Mouse (Mus musculus): ENCODE results near the gene Olfr1256. TPM values are rescaled to one million over a fixed set of nuclear protein-coding genes. Genes with fewer than 3 reads are reported as not detected.

The Olfr1256 gene
- polyA plus RNA-seq (2016; fragmentation: Nextera tagmentation; extraction: Ambion mirVana), result not detected in 2 replicates

- H3K27ac ChIP-seq, result no peak within 1 kb of the TSS
- WGBS, result 62% methylated on average over 2 of the region's 2 CpGs
- no peaks in the 10 kb centered on the region for H3K9me3 ChIP-seq
- H3K36me3 ChIP-seq, result no peaks in the 10 kb centered on the region
- H3K9ac ChIP-seq, result no peak within 1 kb of the TSS
- no peak for ATAC-seq (ENCODE audit: insufficient number of reproducible peaks, insufficient read depth, low FRiP score, low TSS enrichment)
- no peak within 1 kb of the TSS for H3K4me2 ChIP-seq (replicated peaks)
- H3K27me3 ChIP-seq, result no peaks in the 10 kb centered on the region
- H3K4me1 ChIP-seq, result no peaks in the 10 kb centered on the region
- no peak within 1 kb of the TSS for H3K4me3 ChIP-seq
These were observed at the start of gene Olfr1256 for GRCm38 (mm10) chr2:89841455-89841854. TSS of gene Olfr1256 (minus strand) at chr2:89841555.

GRCm38 (mm10) chr2:89878137-89878536 lies 36.8 kb upstream of the Olfr1256 start, which contains the start of gene Olfr1257:
TSS of gene Olfr1257 (plus strand) at chr2:89878437.
- no peak for ATAC-seq (ENCODE audit: insufficient number of reproducible peaks, insufficient read depth, low FRiP score, low TSS enrichment)
- H3K27ac ChIP-seq, result no peak within 1 kb of the TSS
- H3K4me1 ChIP-seq, result no peaks in the 10 kb centered on the region
- H3K4me2 ChIP-seq (replicated peaks), result no peak within 1 kb of the TSS
- WGBS, result 91% methylated on average over 1 of the region's 1 CpGs
- H3K9me3 ChIP-seq, result no peaks in the 10 kb centered on the region
- no peak within 1 kb of the TSS for H3K4me3 ChIP-seq
- no peaks in the 10 kb centered on the region for H3K36me3 ChIP-seq
- no peak within 1 kb of the TSS for H3K9ac ChIP-seq
- no peaks in the 10 kb centered on the region for H3K27me3 ChIP-seq

- WGBS, result 81% methylated on average over 1 of the region's 1 CpGs
These were observed 7.9 kb upstream of the Olfr1256 start for GRCm38 (mm10) chr2:89849230-89849629.

GRCm38 (mm10) chr2:89848105-89848504 lies 6.8 kb upstream of the Olfr1256 start, which contains the start of gene Olfr48:
TSS of gene Olfr48 (minus strand) at chr2:89848205.
- H3K9me3 ChIP-seq, result no peaks in the 10 kb centered on the region
- no peak within 1 kb of the TSS for H3K4me2 ChIP-seq (replicated peaks)
- 84% methylated on average over 5 of the region's 5 CpGs for WGBS
- no peaks in the 10 kb centered on the region for H3K4me1 ChIP-seq
- H3K36me3 ChIP-seq, result no peaks in the 10 kb centered on the region
- no peak for ATAC-seq (ENCODE audit: insufficient number of reproducible peaks, insufficient read depth, low FRiP score, low TSS enrichment)
- H3K27me3 ChIP-seq, result no peaks in the 10 kb centered on the region
- H3K27ac ChIP-seq, result no peak within 1 kb of the TSS
- H3K9ac ChIP-seq, result no peak within 1 kb of the TSS
- no peak within 1 kb of the TSS for H3K4me3 ChIP-seq

More at GRCm38 (mm10) chr2:89849230-89849629, 7.9 kb upstream of the Olfr1256 start:
- H3K4me2 ChIP-seq (replicated peaks), result no peak overlapping the region
- no peaks in the 10 kb centered on the region for H3K9me3 ChIP-seq
- H3K9ac ChIP-seq, result no peak overlapping the region
- H3K27ac ChIP-seq, result no peak overlapping the region
- H3K4me1 ChIP-seq, result no peaks in the 10 kb centered on the region
- no peak overlapping the region for H3K4me3 ChIP-seq
- H3K27me3 ChIP-seq, result no peaks in the 10 kb centered on the region
- H3K36me3 ChIP-seq, result no peaks in the 10 kb centered on the region
- no peak for ATAC-seq (ENCODE audit: insufficient number of reproducible peaks, insufficient read depth, low FRiP score, low TSS enrichment)

- no peak overlapping the region for H3K27ac ChIP-seq
- no peaks in the 10 kb centered on the region for H3K27me3 ChIP-seq
- WGBS, result 74% methylated on average over 1 of the region's 1 CpGs
- ATAC-seq (ENCODE audit: insufficient number of reproducible peaks, insufficient read depth, low FRiP score, low TSS enrichment), result no peak
- no peak overlapping the region for H3K4me3 ChIP-seq
- H3K9me3 ChIP-seq, result 0 out of 2 replicates have a peak, but pooled peaks cover 4% of the 10 kb centered on the region
- no peaks in the 10 kb centered on the region for H3K4me1 ChIP-seq
- no peak overlapping the region for H3K9ac ChIP-seq
- no peak overlapping the region for H3K4me2 ChIP-seq (replicated peaks)
- no peaks in the 10 kb centered on the region for H3K36me3 ChIP-seq
These were observed 21.1 kb downstream of the Olfr1256 start for GRCm38 (mm10) chr2:89820216-89820615.

GRCm38 (mm10) chr2:89811751-89812150 lies 29.6 kb downstream of the Olfr1256 start, which contains the start of gene Olfr1255:
TSS of gene Olfr1255 (plus strand) at chr2:89812051.
- ATAC-seq (ENCODE audit: insufficient number of reproducible peaks, insufficient read depth, low FRiP score, low TSS enrichment), result no peak
- WGBS, result 78% methylated on average over 3 of the region's 3 CpGs
- Histone ChIP-seq H3K9ac (no peak within 1 kb of the TSS), H3K4me1 (no peaks in the 10 kb centered on the region), H3K4me3 (no peak within 1 kb of the TSS), H3K9me3 (no peaks in the 10 kb centered on the region), H3K27me3 (no peaks in the 10 kb centered on the region), H3K36me3 (no peaks in the 10 kb centered on the region), H3K4me2 (replicated peaks) (no peak within 1 kb of the TSS), H3K27ac (no peak within 1 kb of the TSS)

- no peak overlapping the region for H3K4me3 ChIP-seq
- no peaks in the 10 kb centered on the region for H3K27me3 ChIP-seq
- no peak overlapping the region for H3K9ac ChIP-seq
- WGBS, result 81% methylated on average over 2 of the region's 2 CpGs
- H3K4me1 ChIP-seq, result no peaks in the 10 kb centered on the region
- no peaks in the 10 kb centered on the region for H3K36me3 ChIP-seq
- H3K4me2 ChIP-seq (replicated peaks), result no peak overlapping the region
- no peaks in the 10 kb centered on the region for H3K9me3 ChIP-seq
- H3K27ac ChIP-seq, result no peak overlapping the region
- ATAC-seq (ENCODE audit: insufficient number of reproducible peaks, insufficient read depth, low FRiP score, low TSS enrichment), result no peak
These were observed 30.6 kb downstream of the Olfr1256 start for GRCm38 (mm10) chr2:89810751-89811150.

GRCm38 (mm10) chr2:89799583-89799982 lies 41.8 kb downstream of the Olfr1256 start:
- no peak for ATAC-seq (ENCODE audit: insufficient number of reproducible peaks, insufficient read depth, low FRiP score, low TSS enrichment)
- no peaks in the 10 kb centered on the region for H3K4me1 ChIP-seq

GRCm38 (mm10) chr2:89793519-89793918 lies 47.8 kb downstream of the Olfr1256 start, which contains the start of gene Olfr1254:
TSS of gene Olfr1254 (minus strand) at chr2:89793619.
- H3K9me3 ChIP-seq, result no peaks in the 10 kb centered on the region
- H3K27ac ChIP-seq, result no peak within 1 kb of the TSS
- no peak for ATAC-seq (ENCODE audit: insufficient number of reproducible peaks, insufficient read depth, low FRiP score, low TSS enrichment)
- H3K4me2 ChIP-seq (replicated peaks), result no peak within 1 kb of the TSS
- H3K36me3 ChIP-seq, result no peaks in the 10 kb centered on the region
- no peak within 1 kb of the TSS for H3K9ac ChIP-seq
- no peaks in the 10 kb centered on the region for H3K4me1 ChIP-seq
- no peaks in the 10 kb centered on the region for H3K27me3 ChIP-seq
- no peak within 1 kb of the TSS for H3K4me3 ChIP-seq

More at GRCm38 (mm10) chr2:89799583-89799982, 41.8 kb downstream of the Olfr1256 start:
- no peak overlapping the region for H3K4me3 ChIP-seq
- no peak overlapping the region for H3K4me2 ChIP-seq (replicated peaks)
- WGBS, result 86% methylated on average over 3 of the region's 3 CpGs
- no peaks in the 10 kb centered on the region for H3K27me3 ChIP-seq
- H3K36me3 ChIP-seq, result no peaks in the 10 kb centered on the region
- H3K9ac ChIP-seq, result no peak overlapping the region
- H3K9me3 ChIP-seq, result no peaks in the 10 kb centered on the region
- no peak overlapping the region for H3K27ac ChIP-seq

Other genes with a start within 250 kb of the Olfr1256 start
- gene Olfr1246, start 248.4 kb downstream of the Olfr1256 start, polyA plus RNA-seq (2016; fragmentation: Nextera tagmentation; extraction: Ambion mirVana), result not detected in 2 replicates
- not detected in 2 replicates for gene Olfr1247, start 227.4 kb downstream of the Olfr1256 start, polyA plus RNA-seq (2016; fragmentation: Nextera tagmentation; extraction: Ambion mirVana)
- gene Olfr1248, start 223.3 kb downstream of the Olfr1256 start, polyA plus RNA-seq (2016; fragmentation: Nextera tagmentation; extraction: Ambion mirVana), result not detected in 2 replicates
- not detected in 2 replicates for gene Olfr1249, start 206.6 kb downstream of the Olfr1256 start, polyA plus RNA-seq (2016; fragmentation: Nextera tagmentation; extraction: Ambion mirVana)
- gene Olfr1250, start 180.1 kb downstream of the Olfr1256 start, polyA plus RNA-seq (2016; fragmentation: Nextera tagmentation; extraction: Ambion mirVana), result not detected in 2 replicates
- not detected in 2 replicates for gene Olfr1251, start 169.6 kb downstream of the Olfr1256 start, polyA plus RNA-seq (2016; fragmentation: Nextera tagmentation; extraction: Ambion mirVana)
- gene Olfr1252, start 116.5 kb downstream of the Olfr1256 start, polyA plus RNA-seq (2016; fragmentation: Nextera tagmentation; extraction: Ambion mirVana), result not detected in 2 replicates
- not detected in 2 replicates for gene Olfr1253, start 84.5 kb downstream of the Olfr1256 start, polyA plus RNA-seq (2016; fragmentation: Nextera tagmentation; extraction: Ambion mirVana)
- not detected in 2 replicates for gene Olfr1254, start 47.9 kb downstream of the Olfr1256 start, polyA plus RNA-seq (2016; fragmentation: Nextera tagmentation; extraction: Ambion mirVana)
- not detected in 2 replicates for gene Olfr1255, start 29.5 kb downstream of the Olfr1256 start, polyA plus RNA-seq (2016; fragmentation: Nextera tagmentation; extraction: Ambion mirVana)
- gene Olfr48, start 6.7 kb upstream of the Olfr1256 start, polyA plus RNA-seq (2016; fragmentation: Nextera tagmentation; extraction: Ambion mirVana), result not detected in 2 replicates
- gene Olfr1257, start 36.9 kb upstream of the Olfr1256 start, polyA plus RNA-seq (2016; fragmentation: Nextera tagmentation; extraction: Ambion mirVana), result not detected in 2 replicates
- gene Olfr1258, start 85.8 kb upstream of the Olfr1256 start, polyA plus RNA-seq (2016; fragmentation: Nextera tagmentation; extraction: Ambion mirVana), result not detected in 2 replicates
- gene Olfr1259, start 107.1 kb upstream of the Olfr1256 start, polyA plus RNA-seq (2016; fragmentation: Nextera tagmentation; extraction: Ambion mirVana), result 0.04 TPM in 1 of 2 replicates, not detected in the other
- not detected in 2 replicates for gene Olfr1260, start 132.8 kb upstream of the Olfr1256 start, polyA plus RNA-seq (2016; fragmentation: Nextera tagmentation; extraction: Ambion mirVana)
- not detected in 2 replicates for gene Olfr1261, start 149.7 kb upstream of the Olfr1256 start, polyA plus RNA-seq (2016; fragmentation: Nextera tagmentation; extraction: Ambion mirVana)
- not detected in 2 replicates for gene Olfr1262, start 158.6 kb upstream of the Olfr1256 start, polyA plus RNA-seq (2016; fragmentation: Nextera tagmentation; extraction: Ambion mirVana)
- not detected in 2 replicates for gene Olfr1263, start 170.6 kb upstream of the Olfr1256 start, polyA plus RNA-seq (2016; fragmentation: Nextera tagmentation; extraction: Ambion mirVana)
- gene Olfr1264, start 184.0 kb upstream of the Olfr1256 start, polyA plus RNA-seq (2016; fragmentation: Nextera tagmentation; extraction: Ambion mirVana), result not detected in 2 replicates
- not detected in 2 replicates for gene Olfr1265, start 193.8 kb upstream of the Olfr1256 start, polyA plus RNA-seq (2016; fragmentation: Nextera tagmentation; extraction: Ambion mirVana)
- gene Olfr140, start 222.0 kb upstream of the Olfr1256 start, polyA plus RNA-seq (2016; fragmentation: Nextera tagmentation; extraction: Ambion mirVana), result not detected in 2 replicates